Mouse (Mus musculus) fat pad, adult 2 months (tissue): ENCODE data around the gene Nr2e1.

ENCODE experiments used
- DNase-seq: peaks from one replicate; pipeline ENCODE4 v3.0.0-alpha.2; 2011; ENCODE audit warnings: low read depth, low spot score; ENCODE audit errors: extremely low read depth

Gene Nr2e1

DNA sequence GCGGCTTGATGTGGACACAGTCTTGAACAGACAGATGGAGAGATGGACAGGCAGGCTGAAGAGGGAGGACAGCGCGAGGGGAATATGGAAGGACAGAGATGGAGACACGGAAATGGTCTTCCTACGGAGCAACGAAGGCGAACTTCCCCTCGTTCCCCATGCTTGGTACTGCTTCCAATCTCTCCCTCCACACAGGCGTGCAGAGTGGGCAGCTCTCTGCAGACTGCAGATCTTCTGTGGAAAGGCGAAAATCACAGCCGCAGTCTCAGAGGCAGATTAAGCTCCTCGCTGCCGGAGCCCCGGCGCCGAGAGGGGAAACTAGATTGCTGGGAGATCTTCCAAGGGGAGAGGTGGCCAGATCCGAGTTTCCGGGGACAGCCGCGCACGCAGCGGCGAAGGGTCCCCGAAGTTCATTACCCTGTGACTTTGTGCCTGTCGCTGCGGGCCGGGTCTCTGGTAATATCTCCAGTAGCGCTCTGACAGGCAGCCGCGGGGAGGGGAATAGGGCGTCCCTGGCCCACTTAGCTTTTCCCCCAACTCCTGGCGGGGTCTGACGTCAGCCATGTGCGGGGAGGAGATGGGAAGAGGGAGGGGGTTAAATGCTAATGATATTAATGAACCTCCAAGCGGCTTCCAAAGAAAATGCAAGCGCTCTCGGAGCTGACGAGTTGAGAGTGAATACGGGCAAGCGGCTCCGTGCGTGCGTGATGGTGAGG is at the start of gene Nr2e1, which contains the start of gene Ostm1:
Gene Nr2e1, minus strand, starts transcription at position 476 of the 716 bp plus-strand sequence.
Gene Ostm1, plus strand, starts transcription at position 666 of the 716 bp plus-strand sequence.
- no peak for DNase-seq

DNA sequence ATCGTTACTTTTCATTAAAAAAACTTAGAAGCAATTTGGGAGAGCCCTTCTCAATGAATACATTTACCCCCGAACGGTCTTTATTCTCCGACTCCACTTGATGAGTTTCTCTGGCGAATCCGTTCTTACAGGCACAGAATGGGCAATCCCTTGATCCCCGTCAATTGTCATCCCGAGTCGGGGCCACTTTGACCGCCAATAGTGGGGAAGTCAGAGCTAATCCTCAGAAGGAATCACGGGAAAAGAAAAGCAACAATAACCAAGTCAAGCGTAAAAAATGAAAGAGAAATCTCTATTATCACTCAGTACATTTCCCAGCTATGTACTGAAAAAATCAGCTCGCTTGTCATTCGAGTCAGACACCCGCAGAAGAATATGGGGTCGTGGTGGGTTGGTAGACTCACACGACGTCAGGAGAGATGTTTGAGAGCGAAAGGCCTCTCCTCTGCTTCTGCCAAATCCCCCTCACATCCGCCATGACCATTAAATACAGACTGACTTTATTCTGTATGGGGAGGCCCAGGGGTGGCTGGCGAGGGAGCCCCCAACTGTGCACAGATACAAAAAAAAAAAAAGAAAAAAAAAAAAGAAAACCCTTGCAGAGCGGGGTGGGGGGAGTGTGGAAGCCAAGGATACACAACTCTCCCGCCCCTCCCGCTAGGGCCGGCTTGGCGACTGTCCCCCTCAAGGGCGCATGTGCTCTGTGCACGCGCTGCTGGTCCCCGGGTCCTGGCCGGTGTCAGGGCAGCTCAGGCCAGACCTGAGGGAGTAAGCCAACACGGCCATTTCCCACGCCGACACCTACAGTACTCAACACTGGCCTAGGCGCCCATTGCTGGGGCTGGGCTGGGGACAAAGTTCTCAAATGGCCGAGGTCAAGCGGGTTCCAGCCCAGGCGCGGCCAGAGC is 49.3 kb upstream of the Nr2e1 start:
- DNase-seq: no peak

DNA sequence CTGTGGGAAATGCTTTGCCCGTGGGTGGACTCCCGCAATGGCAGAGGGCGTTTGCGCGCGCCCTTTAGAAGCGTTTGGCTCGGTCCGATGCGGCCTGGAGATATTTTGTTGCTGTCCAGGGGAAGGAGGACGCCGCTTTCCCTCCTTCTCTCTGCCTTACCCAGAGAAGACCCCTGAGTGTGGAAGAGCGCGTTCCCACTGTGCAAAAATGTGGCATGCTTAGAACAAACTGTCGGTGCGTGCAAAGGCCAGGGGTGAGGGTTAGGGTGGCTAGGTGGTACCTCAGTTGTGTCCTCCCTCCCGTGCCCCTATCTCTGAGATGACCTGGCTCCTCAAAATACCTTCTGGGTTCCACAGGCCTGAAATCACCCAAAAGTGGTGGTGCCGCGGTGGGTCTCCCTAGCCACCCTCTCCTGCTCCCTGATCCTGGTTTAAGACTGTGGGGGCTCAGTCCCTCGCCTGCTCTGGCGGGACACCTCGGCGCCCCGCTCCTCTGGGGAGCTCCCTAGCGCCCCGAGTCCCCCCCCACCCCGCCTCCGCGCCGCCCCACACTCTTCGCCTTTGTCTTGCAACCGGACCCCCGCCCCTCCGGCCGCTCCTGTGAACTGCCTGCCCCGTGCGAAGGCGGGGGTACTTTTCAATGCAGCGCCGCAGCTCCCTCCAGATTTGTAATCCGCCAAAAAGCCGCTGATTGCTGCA is 48.5 kb upstream of the Nr2e1 start:
- DNase-seq: no peak

DNA sequence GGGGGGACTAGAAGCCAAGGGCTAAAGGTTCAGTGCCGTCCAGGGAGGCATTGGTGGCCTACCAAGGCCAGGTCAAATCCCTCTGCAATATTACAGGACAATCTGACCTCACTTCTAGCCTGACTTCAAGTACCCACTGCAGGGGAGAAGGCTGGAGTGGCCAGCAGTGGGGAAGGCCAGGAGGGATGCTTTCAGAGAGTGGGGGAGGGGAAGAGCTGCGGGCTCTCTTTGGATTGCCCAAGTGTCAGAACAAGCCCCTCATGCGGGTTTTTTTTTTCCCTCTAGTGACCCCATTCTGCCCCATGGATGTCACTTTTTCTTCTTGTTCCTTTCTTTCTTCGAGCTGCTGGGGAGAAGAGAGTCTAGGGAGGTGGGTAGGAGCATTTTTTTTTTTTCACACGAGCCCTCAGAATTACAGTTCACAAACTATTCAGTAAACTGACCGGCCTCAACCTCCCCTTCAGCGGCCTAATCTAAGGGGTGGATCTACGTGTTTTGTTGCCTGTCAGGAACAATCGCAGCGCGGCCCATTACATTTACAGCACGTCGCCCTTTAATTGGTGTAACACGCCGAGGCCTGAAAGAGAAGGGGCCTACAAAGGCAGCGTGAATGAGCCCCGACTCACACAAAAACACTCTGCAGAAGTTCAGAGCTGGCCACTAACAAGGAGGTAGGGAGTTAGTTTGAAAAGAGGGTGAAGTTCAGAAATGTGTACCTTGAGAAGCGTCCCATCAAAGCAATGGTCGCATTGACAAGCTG is 47.3 kb upstream of the Nr2e1 start:
- no peak for DNase-seq

DNA sequence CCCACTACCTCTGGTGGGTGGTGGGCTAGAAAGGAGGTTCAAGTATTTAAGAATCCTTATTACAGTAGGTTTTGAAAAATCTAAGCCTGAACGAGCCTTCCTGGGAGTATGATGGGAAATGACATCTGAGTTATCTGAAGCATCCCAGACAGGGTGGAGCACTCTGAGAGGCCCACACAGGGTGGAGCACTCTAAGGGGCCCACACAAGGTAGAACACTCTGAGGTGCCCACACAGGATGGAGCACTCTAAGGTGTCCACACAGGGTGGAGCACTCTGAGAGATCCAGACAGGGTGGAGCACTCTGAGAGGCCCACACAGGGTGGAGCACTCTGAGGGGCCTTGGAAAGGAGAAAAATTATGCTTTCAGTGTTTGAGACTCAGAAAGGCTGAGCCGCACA is 42.5 kb upstream of the Nr2e1 start:
- no peak for DNase-seq

DNA sequence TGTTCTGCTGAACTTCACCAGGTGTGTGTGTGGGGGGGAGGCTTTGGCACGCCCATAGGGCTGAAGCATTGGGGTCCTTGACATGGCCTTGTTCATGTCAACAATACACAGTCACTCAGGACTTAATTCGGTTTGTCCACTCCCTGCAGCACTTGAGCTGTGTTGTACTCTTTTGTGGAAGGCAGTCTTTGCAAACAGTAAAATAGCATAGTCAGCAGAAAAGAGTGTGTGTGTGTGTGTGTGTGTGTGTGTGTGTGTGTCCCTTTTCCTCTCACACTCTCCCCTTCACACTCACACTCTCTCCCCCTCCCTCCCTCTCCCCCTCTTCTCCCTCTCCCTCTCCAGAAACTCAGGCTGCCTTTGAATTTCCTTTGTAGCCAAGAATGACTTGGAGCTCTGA is 34.9 kb upstream of the Nr2e1 start:
- DNase-seq: no peak

DNA sequence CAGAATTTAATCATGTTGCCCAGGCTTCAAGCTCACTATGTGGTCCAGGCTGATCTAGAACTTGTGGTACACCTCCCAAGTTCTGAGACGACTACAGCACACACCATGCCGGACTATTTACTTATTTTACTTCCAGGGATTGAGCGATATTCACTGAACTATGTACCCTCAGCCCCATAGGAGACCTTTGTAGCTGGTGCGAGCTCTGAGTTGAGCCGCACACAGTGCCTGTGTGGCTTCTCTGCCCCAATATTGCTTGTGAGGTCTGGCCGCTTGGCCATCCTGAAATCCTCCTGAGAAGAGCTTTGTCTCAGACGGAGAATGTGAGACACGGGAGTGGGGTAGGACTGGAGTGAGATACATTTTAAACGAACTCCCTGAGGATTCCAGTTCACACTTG is 31.3 kb upstream of the Nr2e1 start:
- no peak for DNase-seq

DNA sequence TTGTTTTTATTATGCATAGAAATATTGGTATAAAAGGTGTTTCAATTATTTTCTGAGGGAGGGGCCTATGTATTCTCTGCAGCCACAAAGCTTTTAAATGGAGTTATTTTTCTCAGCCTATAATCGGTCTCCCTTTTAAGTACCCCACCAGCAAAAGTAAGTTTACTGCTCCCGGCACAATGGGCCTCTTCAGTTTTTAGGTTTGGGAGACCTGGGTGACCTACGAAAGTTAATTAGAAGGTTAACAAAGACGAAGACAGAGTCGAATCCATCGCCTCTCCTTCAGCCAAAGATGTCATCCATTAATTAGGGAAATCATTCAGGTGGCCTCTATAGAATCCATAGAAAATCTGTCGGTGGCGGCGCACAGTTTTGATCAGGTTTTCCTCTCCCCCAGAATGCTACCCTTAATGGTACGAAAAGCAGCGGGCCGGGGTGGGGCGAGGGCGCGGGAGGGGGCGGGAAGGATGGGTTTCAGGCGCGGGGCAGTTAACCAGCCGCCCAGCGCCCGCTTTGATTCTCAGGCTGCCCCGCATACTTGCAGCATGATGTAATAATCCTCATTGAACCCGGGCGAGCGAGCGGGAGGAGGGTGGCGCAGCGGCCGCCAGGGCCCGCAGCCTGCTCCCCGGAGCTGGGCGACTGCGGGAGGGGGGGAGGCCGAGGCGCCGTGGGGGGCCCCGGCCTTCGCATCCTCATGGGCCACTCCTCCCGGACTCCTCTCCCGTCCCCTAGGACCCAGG is 30.4 kb upstream of the Nr2e1 start:
- no peak for DNase-seq

DNA sequence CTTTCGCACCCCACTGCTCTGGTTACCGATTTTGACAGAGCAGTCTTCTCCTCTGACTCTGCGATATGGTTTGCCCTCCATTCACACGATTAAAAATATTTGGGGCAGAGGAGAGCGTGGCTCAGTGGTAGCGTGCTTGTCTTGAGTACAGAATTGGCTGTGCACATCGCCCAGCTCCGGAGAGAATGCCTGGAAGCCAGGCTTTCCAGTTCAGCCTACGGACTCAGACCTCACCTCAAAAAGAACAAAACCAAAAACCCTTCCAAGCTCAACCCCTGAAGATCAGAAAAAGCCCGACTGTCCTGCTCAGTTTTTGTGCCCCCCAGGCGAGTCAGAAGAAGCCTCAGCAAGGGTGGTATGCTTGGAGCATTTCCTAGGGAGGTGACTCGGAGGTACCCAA is 29.6 kb upstream of the Nr2e1 start:
- DNase-seq: no peak

DNA sequence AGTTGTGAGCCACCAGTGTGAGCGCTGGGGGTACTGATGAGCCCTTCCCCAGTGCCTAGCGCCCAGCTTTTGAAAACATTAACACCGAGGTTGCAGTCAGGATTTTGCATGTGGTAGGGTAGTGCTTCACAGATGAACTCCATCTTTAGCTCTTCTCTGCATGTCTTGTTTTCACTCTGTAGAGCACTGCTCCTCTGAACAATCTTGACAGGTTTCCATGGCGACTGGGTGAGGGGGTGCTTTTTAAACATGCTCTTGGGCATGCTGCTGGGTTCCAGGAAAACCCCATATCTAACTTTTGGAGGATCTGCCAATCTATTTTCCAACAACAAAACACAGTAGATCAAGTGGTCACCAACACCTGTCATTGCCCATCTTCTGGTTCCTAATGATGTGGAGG is 23.3 kb upstream of the Nr2e1 start:
- no peak for DNase-seq

DNA sequence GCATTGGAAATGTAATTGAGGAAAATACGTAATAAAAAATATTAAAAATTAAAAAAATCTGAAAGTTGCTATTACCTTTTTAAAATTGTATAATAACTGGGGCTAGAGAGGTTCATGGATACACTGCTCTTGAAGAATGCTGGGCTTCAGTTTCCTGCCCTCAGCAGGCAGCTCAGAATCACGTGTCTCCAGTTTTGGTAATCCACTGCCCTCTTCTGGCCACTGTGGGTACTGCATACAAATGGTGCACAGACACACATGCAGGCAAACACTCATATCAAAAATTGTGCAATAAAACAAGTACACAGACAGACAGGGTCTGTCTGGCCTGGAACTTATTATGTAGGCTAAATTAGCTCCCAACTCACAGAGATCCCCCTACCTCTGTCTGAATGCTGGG is 21.4 kb upstream of the Nr2e1 start:
- DNase-seq: no peak

DNA sequence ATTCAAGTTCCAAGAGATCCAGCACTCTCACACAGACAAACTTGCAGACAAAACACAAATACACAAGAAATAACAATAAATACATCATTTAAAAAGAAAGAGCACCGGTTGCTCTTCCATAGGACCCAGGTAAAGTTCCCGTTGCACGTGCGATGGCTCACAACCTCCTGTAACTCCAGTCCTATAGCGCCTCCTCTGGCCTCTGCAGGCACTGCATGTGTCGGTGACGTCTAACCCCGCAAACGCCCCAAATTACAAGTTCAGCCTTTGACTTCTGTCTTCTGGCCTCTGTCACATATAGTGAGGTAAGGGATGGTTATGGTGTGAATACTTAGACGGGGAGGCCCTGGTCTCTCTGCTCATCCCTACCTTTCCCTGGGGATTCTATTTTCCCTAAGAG is 18.1 kb upstream of the Nr2e1 start:
- DNase-seq: no peak

DNA sequence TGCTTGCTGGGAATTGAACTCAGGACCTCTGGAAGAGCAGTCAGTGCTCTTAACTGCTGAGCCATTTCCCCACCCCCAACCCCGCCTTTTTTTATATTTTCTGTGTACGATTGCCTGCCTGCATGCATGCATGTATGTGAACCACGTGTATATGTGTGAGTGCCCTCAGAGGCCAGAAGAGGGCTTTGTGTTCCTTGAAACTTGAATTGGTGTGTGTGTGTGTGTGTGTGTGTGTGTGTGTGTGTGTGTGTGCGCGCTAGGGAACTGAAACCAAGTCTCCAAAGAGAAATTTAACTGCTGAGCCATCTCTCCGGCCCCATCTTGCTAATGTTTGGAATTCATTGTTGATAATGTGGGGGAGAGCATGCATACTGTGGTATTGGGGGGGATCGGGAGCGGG is 15.2 kb upstream of the Nr2e1 start:
- DNase-seq: no peak

DNA sequence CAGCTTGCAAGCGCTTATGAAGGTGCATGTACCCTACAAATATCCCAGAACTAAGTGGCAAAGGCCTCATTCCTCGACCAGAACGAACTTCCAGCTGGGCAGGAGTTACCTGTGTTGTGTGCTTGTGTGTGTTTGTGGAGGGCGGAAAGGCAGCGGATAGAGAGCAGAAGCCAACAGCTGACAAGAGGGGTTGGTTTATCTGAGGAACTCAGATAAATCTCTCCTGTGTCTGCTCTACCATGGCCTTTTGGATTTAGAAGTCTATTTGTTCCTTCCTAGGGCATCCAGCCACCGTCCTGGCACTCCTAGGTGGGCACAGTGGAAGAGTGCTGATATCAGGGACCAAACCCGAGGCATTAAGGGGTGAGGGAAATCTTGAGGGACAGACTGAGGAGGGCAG is 9.8 kb upstream of the Nr2e1 start:
- DNase-seq: no peak

DNA sequence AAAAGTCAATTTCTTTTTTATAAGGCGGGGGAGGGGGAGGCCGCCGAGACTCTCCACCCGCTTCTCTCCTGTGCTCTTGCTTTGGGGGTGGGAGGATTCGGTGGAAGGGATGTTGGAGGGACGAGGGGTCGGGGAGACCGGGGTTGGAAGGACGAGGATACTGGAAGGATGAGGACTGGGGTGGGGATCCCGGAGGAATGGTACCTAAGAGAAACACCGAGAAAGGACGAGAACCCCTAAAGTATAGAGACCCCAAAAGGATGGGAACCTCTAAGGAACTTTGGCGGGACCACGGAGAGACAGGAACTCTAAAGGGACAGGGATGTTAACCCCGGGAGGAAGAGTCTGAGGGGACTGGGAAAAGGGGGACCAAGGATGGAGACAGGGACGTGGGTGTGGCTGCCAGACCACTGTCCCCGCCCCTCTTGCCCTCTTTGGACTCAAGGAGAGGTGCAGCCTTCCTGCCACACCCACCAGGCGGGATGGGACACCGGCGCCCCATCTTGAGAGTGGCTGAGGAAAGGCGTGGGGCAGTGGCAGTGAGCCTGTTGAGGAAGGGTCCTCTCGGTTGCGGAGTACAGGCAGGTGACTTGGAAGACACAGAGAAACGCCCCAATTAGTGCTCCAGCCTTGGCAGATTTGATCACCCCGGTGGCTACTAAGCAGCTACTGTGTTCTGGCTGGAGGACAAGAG is 8.7 kb upstream of the Nr2e1 start:
- DNase-seq: no peak

DNA sequence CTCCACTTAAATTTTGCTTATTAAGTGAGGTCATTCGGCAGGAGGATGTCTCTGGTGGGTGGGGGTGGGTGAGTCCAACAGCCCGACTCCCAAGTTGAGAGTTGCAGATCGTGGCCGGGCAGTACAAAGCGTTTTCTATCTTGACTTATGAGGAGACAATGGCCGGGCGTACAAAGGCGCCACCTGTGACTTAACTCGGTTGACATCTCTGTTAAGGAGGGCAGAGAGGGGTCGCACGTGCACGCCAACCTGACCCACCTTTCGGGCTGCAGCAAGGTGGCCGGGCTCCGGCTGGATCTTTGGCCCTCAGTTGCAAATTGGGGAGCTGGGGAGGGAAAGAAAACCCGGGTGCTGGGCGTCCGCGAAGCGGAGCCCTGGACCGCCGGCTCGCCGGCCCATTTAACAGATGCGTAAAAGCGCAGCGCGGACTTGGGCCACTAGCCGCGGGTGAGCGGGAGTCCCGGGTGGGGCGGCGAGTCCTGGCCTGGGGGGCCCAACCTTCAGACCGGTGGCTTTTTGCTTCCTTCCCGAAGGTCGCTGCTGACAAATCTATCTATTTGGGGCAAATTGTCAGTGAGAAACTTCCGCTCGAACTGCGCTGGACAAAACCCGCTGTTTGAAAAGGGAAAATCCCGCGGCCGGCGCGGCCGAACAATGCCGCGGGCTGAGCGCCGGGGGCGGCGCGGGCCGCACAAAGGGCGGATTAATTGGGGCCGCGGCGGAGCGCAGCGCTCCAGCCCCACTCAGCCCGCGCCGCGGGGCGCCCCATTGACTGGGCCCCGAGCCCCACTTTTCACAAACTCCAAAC is 8.0 kb upstream of the Nr2e1 start:
- DNase-seq: no peak

DNA sequence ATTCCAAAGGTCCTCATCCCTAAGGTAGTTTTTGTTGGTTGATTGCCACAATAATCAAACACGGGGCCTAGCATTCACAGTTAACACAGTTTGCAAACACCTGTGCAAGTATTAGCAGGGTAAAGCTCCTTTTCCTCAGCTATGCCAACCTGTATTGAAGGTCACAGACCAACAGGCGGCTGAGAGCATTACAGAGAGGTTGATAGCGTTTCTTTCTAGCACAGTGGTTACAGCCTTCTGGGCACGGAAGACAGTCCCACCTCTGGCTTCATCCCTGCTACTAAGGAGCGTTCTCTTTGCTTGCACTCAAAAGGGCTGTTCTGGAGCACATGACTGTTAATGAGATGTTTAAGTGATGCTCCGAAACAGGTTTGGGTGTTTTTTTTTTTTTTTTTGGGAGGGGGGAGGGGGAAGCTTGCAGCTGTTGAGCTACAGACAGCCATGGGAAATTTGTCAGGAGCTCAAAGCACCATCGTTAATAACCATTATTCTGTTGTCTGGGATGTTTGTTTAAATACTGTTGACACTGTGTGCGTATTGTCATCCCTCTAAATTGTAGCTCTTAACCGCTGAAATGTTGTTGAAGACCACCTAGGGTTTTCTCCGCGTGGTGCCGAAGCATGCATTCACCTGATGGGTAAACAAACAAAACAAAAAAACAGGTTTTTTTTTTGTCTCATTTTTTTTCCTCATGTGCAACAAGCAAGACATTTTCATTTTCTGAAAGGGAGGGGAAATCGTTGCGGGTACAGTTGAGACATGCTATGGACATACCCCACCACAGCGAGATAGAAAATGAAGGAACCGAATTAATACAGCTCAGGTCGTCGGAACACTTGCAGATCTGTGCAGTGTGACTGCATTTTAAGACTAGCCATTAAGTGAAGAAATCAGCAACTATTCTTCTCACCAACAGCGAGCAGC is 7.1 kb upstream of the Nr2e1 start:
- no peak for DNase-seq

DNA sequence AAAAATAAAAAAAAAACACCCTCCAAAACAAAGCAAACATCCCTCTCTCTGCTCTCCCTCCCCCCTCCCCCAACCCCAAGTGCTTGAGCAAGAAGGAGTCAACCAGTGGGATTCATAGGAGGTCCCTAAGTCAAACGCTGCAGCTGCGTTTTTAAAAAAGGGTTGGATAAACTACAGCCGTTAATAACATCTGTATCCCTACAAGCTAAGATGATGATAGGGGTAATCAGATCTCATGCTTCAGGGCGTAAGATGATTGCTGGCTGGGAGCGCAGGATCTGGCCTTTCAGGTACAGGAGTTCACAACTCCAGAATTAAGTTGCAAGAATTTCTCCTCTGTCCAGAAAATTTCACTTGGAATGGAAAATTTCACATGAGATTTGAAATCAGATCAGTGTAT is 6.1 kb upstream of the Nr2e1 start:
- no peak for DNase-seq
